Mouse (Mus musculus): Measurements from ENCODE around the gene Gm20425. TPM values are rescaled to one million over a fixed set of nuclear protein-coding genes. Genes with fewer than 3 reads are reported as not detected.

The Gm20425 gene
- total RNA-seq, 2 experiments from 2014 or later: 6.6 to 7.1 TPM

DNA sequence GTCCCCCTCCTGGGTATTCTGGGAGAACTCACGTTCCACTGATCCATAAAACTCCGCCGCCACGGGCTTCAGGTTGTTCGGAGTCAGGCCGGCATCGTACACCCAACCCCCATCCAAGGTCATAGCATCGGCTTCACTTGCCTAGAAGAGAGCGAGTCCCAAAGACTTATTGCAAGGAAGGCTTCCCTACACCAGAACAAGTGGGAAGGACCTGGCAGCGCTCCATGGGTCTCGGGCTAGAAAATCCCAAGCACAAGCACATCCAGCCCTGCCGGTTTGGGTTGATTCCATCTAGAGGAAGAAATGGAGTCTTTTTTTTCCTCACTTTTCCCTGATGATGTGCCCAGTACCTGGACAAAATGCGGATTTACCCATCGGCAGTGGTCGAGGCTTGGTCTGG lies 3.3 kb downstream of the Gm20425 start:
- DNase-seq: peak in 1 of 2 experiments; percentile 16
- intact Hi-C loops (cut with DNase I): loop anchor here (5.0 kb wide), 1 partner anchor 75 kb away; no protein-coding TSS in a partner anchor

DNA sequence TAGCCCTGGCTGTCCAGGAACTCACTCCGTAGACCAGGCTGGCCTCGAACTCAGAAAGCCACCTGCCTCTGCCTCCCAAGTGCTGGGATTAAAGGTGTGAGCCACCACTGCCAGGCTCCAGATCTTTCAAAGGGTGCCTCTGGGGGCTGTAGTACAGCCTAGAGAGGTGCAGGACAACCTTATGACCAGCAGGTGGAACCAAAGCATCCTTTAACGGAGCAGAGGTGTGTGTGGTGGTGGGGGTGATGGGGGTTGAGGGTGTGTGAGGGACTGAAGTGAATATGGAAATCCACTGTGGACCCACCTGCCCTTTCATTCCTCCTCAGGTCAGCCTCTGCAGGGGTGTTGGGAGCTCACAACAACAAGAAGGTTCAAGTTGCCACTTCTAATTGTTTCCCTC lies 4.6 kb downstream of the Gm20425 start:
- DNase-seq: peak in 1 of 2 experiments; percentile 24
- intact Hi-C loops (cut with DNase I): loop anchor here (5.0 kb wide), 1 partner anchor 77 kb away; no protein-coding TSS in a partner anchor

DNA sequence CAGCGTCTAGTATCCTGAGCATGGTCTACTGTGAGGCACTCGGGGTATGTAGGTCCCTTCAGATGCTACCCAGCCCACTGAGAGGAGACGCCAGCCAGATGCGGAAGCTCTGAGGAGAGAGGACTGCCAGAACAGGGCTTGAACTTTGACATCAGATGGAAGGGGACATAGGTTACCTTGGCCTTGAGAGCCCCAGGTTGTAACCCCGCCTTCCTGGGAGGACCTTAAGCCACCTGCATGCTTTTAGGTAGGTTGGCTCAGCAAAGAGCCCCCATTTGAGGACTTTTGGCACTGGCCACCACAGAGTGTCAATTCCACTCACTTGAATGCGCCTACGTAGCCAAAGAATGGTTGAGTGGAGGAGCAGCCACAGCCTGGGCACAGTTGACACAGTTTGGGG lies 5.4 kb downstream of the Gm20425 start:
- no peak for DNase-seq
- intact Hi-C loops (cut with DNase I): loop anchor here (5.0 kb wide), 1 partner anchor 78 kb away; no protein-coding TSS in a partner anchor

DNA sequence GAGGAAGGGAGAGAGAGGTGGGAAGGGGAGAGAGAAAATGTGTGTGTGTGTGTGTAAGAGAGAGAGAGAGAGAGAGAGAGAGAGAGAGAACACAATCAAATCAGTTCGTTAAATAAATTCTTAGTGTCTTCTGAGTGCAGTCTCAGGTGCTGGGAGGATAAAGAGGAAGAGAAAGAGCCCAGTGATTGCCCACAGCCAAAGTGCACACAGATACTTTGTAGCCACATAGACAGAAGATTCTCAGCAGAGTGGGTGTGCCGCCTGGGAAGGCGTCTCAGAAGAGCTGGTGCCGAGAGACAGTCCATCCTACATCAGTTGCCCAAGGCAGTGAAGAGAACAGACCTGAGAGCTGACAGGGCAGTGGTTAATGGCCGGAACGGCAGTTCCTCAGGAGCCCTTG lies 15.8 kb downstream of the Gm20425 start:
- DNase-seq: no peak
- intact Hi-C loops (cut with DNase I): no loop called here

DNA sequence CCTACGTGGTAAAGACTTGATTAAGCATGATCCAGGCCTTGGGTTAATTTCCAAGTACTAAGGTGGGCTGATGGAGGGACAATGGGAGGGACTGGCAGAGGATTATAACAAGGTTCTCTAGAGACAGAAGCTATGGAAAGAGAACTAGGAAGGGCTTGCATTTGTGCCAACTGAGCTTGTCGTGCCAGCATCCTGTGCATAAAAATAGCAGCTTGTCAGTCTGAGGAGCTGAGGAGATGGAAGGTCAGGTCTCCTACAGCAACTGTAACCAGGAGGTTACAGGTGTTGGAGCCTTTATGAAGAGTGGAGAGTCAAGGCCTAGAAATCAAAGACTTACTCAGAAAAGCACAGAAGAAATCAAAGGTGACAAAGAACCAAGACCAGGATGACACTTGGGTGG lies 16.5 kb downstream of the Gm20425 start:
- peak; percentile 26 to 50 for DNase-seq
- intact Hi-C loops (cut with DNase I): no loop called here

DNA sequence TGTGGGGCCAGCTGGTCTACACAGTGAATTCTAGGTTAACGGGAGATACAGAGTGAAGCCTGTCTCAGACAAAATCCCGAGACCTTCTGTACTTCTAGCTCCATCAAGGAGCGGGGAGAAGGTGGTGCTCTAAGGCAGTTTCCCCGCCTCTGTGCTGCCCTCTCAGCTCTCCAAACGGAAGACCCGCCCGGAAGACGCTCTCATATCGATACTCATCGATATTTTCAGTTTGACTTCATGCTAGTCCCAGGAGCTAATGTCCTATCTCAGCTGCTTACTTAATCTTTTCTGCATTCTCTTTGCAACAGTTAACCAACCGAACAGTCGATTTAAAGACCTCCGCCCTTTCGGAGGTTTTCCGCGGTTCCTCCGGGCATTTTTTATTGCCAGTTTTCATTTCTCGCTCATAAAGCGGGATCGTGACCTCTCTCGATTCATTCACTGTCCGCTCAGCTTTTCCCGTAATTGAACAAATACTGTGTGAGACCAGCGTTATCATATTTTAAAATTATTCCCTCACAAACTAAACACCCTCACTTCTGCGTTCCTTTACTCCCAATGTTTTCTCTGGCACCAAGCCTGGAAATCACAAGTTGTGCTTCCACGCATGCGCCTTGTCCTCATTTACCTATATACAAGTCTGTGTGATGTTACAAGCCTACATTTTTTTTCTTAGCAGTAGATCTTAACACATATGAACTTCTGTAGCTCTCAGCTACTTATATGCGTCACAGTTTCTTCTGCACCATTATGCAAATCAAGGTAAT lies 17.3 kb downstream of the Gm20425 start:
- intact Hi-C loops (cut with DNase I): no loop called here
- peak in 1 of 2 experiments; percentile 21 for DNase-seq

DNA sequence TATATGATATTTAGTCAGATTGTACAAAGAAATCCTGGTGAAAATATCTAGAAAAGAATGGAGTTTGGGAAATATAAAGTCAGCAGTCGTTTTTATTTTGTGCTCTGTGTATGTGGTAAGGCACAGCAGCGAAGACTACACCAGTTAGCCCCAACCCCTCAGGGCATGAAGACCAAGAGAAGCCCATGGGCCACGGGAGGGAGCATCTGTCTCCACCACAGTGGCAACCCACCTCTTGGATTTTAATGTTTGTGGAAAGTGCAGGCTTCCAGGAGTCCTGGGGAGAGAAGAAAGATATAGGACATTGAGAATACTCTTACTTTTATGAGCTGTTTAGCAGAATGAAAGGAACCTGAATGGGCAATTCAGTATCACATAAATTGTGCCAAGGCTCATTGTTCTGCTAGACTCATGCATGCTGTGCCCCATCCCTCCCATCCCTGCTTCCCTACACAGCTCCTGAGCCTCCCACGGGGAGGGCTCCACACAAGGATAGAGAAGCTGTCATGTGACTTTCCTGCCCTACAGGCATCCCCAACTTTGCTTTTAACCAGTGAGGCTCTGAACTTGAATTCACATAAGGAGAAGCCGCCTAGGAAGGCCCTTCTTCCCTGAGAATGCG lies 21.2 kb downstream of the Gm20425 start:
- DNase-seq: no peak
- intact Hi-C loops (cut with DNase I): loop anchor here (10.0 kb wide), 1 partner anchor 786 kb away; no protein-coding TSS in a partner anchor

DNA sequence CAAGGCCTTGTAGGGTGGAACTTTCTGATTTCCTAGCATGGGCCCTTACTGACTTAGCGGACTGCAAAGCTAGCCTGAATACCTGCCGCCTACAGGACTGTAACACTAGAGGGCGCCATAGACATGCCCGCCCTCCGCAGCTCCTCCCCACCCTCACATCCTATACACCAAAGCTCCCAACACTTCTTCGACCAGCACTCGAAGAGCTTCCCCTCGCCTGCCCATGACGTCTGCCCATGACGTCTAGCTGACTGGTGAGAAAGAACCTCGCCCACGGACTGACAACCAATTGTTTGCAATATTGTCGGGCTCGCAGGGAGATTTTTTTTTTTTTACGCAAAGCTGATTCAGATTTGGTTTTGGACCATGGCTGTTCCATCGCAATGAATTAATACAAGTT lies 22.3 kb downstream of the Gm20425 start:
- intact Hi-C loops (cut with DNase I): loop anchor here (1.0 to 10.0 kb wide), 2 partner anchors 94 to 787 kb away; no protein-coding TSS in a partner anchor
- DNase-seq: peak; percentile 70 to 78

DNA sequence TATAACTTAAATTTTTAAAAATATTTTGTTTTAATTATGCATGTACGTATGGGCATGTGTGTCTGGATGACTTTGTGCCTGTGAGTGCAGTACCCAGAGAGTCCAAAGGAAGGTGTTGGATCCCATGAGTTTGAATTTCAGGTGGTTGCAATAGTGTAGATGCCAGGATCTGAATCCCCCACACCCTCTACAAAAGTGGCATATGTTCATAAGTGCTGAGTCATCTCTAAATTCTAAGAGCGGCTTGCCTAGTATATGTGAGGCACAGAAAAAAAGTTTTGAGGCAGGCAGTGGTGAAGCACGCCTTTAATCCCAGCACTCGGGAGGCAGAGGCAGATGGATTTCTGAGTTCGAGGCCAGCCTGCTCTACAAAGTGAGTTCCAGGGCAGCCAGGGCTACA lies 24.3 kb downstream of the Gm20425 start:
- intact Hi-C loops (cut with DNase I): loop anchor here (10.0 kb wide), 1 partner anchor 789 kb away; no protein-coding TSS in a partner anchor
- DNase-seq: no peak

DNA sequence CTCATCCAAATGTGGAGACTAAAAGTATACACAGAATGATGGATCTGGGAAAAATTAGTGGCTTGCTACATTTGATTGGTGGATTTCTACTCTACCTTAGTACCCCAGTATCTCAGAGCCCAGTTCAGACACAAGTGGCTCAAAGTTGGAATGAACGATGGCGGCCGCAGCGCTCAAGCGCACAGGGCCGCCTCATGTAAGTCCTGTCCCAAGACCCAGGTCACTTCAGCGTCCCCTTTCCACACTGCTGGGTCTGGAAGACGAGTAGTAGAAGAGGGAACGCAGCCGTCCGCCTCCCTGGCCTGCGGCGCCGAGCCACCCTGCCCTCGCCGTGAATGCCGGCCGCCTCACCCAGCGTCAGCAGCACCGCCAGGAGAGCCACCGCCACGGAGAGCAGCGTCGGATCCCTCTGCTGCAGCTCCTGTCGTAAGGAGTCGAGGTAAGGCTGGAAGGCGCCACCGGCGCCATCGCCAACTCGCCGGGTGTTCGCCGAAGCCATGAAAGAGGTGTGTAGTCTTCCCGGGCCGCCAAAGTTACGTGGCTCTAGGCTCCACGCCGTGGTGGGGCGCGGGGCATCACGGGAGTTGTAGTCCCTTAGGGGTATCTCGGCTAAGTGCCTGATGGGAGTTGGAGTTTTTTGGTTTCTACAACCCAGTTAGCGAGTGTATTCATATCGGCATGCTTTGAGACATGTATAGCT lies 28.4 kb downstream of the Gm20425 start, which contains the start of gene Srprb:
TSS of gene Srprb (minus strand) at position 577 of the 700 bp plus-strand sequence.
- intact Hi-C loops (cut with DNase I): loop anchor here (10.0 kb wide), 1 partner anchor 793 kb away; no protein-coding TSS in a partner anchor
- peak; percentile 91 to 94 for DNase-seq

DNA sequence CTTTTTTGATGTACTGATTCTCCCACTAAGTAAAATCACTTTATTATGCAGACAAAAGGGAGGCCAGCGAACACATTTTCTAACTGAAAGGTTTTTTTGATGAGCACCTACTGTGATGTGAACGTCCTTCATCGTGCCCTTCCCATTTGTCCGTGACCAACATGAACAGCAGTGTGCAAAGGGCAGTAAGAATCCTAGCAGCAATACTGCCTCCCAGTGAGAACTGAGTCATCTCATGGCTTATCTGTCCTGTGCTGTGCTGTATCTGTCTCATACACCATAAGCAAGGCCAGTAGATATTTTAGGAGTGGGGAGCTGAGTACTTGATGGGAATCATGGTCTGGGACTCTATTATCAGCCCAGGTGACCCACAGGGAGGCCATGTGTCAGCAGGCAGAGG lies 41.7 kb downstream of the Gm20425 start:
- intact Hi-C loops (cut with DNase I): no loop called here
- no peak for DNase-seq

DNA sequence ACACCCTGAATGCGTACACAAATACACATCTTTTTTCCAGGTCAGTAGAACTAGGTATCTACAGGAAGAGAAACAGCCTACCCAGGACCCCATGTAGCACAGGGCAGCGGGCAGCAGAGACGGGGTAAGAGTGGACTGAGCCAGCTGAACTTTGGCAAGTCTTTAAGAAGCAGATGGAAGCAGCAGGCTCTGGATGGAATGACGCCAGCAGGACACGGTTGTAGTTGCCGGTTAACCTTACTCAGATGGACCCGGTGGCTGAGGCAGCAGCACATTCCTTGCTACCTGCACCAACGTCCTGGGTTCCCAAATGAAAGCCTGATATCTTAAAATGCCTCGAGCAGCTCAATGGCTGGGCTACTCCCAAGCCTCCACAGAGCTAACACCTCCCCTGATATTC lies 43.4 kb downstream of the Gm20425 start:
- peak; percentile 32 to 43 for DNase-seq

DNA sequence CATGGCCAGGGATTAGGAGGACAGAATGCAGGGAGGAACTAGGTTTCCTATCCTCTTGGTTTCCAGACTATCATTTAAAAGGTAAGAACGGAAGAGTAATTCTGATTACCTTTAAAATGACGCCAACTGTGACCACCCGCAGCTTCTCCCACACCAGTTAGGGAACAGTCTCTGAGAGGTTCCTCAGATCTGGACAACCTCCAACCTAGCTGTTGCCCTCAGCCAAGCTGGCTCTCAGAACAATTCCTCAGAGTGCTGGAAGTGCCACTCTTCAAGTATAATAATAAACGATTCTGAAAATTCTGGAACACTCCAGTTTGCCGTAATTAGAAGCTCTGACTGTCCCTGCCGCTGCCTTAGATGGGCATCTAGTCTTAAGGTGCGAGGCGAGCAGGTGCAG lies 44.2 kb downstream of the Gm20425 start:
- DNase-seq: no peak
- intact Hi-C loops (cut with DNase I): no loop called here

More for the DNA sequence above, 43.4 kb downstream of the Gm20425 start:
- intact Hi-C loops (cut with DNase I): no loop called here

DNA sequence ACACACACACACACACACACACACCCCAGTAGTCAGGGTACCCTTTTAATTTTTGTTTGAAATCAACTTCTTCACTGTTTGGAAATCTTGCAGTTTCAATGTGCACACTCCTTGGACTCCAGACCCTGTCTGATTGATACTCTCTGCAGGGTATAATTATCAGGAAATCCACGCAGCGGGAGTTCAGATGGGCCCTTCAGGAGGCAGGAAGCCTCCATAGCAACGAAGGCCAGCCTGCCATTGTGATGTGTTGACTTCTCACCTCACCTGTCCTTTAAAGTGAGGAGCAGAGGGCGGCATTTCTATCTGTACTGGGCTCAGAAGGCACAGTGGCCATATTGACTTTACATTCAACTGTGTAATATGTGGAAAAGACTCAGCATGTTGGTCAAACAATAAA lies 45.3 kb downstream of the Gm20425 start:
- no peak for DNase-seq
- intact Hi-C loops (cut with DNase I): no loop called here

DNA sequence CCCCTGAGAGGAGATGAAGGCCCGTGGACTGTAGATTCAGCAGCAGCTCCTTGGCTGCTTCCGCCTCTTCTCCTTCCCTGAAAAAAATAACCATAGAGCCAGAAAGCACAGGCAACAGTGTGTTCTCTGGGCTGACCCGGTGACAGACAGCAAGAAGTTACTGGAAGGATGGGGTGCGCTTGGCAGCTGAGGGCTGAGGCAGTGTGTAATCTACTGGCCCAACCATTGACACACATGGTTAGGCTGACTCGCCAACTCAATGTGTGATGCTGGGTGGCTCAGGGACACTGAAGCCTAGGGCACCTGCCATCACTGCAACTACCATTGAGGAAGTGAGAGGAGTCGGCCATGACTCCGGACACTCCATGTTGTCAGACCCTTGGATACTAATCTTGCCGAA lies 48.2 kb downstream of the Gm20425 start:
- no peak for DNase-seq
- intact Hi-C loops (cut with DNase I): no loop called here

DNA sequence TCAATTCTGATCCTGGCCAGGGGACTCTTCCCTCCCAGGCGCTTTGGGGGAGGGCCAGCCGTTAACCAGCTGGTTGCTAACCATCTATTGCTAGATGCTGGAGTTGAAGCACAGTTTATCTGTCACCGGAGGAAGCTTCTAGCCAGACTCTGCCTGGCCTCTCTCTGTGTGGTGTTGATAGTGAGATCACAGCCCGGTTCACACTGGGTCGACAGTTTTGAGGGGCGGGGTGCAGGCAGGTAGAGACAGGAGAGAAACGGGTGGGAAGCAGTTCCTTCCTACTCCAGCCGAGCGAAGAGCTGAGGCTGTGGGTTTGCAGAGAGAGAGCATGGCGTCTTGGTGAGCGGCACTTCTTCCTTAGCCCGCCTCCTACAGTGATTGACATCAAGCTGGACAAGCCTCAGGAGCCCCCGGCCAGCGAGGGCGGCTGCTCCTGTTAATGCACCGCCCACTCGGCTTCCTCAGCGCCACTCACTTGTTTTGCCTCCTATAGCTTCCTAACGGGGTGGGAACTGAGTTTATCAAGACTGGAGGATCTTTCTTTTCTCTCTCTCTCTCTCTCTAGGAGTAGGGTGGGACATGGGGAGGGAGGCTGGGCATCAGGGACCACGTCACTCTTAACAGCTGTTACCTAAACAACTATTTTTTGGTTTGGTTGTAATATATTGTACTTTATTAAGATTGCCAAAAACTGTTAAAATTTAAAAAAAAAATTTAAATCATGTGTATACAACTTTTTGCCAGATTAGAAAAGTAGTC lies 49.1 kb downstream of the Gm20425 start:
- intact Hi-C loops (cut with DNase I): no loop called here
- peak; percentile 73 to 84 for DNase-seq

DNA sequence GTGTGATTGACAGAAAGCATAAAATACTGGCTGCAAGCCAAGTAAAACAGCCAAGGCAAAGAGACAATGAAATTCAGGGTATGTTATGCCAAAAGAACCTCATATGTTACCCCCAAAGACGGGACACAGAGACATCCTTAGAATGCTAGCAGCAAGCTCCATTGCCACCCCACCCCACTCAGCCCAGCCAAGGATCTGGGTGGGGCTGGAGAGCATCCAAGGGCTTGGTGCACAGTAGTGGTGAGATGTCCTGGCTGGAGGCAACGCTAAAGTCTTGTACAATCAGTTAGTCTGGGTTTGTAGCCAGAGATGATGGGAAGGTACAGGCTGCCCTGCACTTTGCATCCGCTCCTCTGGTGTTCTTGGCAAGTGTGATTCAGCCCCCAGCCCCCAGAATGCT lies 49.8 kb downstream of the Gm20425 start:
- intact Hi-C loops (cut with DNase I): no loop called here
- peak; percentile 69 to 76 for DNase-seq

DNA sequence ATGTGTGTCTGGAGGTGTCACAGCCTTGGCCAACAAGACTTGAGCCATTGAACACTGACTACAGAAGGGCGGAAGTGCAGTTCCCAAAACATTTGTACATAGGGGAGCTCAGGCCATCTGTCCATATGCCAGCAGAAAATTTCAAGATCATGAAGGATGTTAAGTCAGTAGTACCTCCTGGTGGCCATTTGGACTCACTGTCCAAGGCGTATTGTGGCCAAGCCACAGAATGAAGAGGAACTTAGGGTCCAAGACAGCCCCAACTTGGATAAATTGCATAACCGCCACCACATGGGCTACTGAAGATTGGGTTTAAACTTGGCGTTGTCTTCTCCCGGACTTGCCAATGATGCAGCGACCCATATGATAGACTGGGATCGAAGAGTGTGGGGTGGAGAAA lies 54.4 kb downstream of the Gm20425 start:
- DNase-seq: no peak
- intact Hi-C loops (cut with DNase I): no loop called here

DNA sequence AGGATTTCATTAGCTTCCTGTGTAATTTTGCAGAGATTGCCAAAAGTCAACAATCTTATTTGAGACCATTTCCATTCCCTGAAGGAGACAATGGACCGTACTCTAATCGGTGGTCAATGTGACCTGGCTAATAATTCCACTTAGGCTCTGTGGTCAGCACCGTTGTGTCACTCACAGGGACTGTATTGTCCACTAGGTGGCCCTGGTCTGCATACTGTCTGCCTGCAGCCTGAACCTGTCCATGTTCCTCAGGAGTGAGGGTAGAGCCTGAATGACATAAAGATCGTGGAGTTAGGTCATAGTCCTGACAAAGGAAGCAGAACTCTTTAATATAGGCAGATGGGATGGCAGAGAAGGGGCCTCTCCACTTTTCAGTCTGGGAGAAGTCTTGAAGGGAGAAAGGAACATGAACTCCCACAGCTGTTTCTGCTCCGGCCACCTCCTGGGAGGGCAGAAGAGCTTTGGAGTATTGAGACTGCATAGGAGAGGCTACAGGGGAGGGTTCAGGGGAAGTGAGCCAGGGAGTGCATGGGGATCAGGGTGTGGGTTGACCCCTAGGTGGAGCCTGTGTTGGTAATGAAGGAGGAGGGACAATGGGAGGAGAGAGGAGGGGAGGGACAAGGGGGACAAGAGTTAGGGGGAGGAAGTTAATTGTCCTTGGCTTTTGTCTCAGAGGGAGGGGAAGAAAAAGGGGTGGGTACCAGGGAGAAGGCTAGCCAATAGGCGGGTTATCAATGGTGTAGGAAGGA lies 55.2 kb downstream of the Gm20425 start:
- intact Hi-C loops (cut with DNase I): no loop called here
- DNase-seq: peak; percentile 22 to 38
